Mouse (Mus musculus) bone marrow, adult 2 months (tissue): Measurements from ENCODE around the gene Elp4.

Experiments used
- CTCF ChIP-seq: fragments of 200-500 bp; IDR thresholded peaks from 2 replicates; pipeline ENCODE4 v1.5.1; 2011; ENCODE audit warnings: low read length, control low read depth; ENCODE audit not compliant: control insufficient read depth, insufficient read depth
- POLR2A ChIP-seq: fragments of 200-500 bp; IDR thresholded peaks from 2 replicates; pipeline ENCODE4 v1.6.1; 2011; ENCODE audit warnings: low read depth, mild to moderate bottlenecking, control low read depth, low read length, borderline replicate concordance; ENCODE audit not compliant: control insufficient read depth

GRCm38 (mm10) chr2:105736166-105736565 lies 168.2 kb downstream of the Elp4 start:
- no peak for TF ChIP-seq POLR2A
- TF ChIP-seq CTCF: no peak
